Mouse (Mus musculus) C2C12 (cell line): ENCODE results near the gene Gm10663. TPM values are rescaled to one million over a fixed set of nuclear protein-coding genes. Genes with fewer than 3 reads are reported as not detected.

Experiments
- H3K27me3 ChIP-seq: one replicate; pipeline ENCODE4 v1.6.1; 2011; ENCODE audit not compliant: control insufficient read depth, insufficient read depth, insufficient read length
- H3K36me3 ChIP-seq: one replicate; pipeline ENCODE4 v1.6.1; 2011; ENCODE audit not compliant: control insufficient read depth, insufficient read depth
- H3K4me3 ChIP-seq: one replicate; pipeline ENCODE4 v1.5.1; 2011; ENCODE audit warnings: mild to moderate bottlenecking, control low read depth; ENCODE audit not compliant: poor library complexity, insufficient read depth, severe bottlenecking
- H3K79me2 ChIP-seq: one replicate; pipeline ENCODE4 v1.6.1; 2011; ENCODE audit not compliant: control insufficient read depth, insufficient read depth
- H3K79me3 ChIP-seq: one replicate; pipeline ENCODE4 v1.6.1; 2011; ENCODE audit warnings: low read depth, control low read depth
- H3ac ChIP-seq: one replicate; pipeline ENCODE3; 2011; ENCODE audit warnings: low read depth; ENCODE audit not compliant: control insufficient read depth, insufficient read length
- CEBPB ChIP-seq: IDR thresholded peaks from one replicate; pipeline ENCODE4 v1.6.1; 2011; ENCODE audit warnings: low read depth, mild to moderate bottlenecking, control low read depth, moderate library complexity
- CTCF ChIP-seq: IDR thresholded peaks from one replicate; pipeline ENCODE4 v1.5.1; 2011; ENCODE audit not compliant: control insufficient read depth, insufficient read depth, insufficient read length
- FOSL1 ChIP-seq: IDR thresholded peaks from one replicate; pipeline ENCODE4 v1.8.0; 2011; ENCODE audit warnings: mild to moderate bottlenecking, low read length; ENCODE audit not compliant: poor library complexity, insufficient read depth, severe bottlenecking
- MAX ChIP-seq: IDR thresholded peaks from one replicate; pipeline ENCODE4 v1.6.1; 2011; ENCODE audit warnings: mild to moderate bottlenecking, control low read depth
- MYOD1 ChIP-seq: IDR thresholded peaks from one replicate; pipeline ENCODE4 v1.6.1; 2011; ENCODE audit warnings: low read depth; ENCODE audit not compliant: control insufficient read depth, insufficient read length
- MYOG ChIP-seq: IDR thresholded peaks from one replicate; pipeline ENCODE4 v1.6.1; 2011; ENCODE audit not compliant: control insufficient read depth, insufficient read length; ENCODE audit errors: extremely low read depth
- USF1 ChIP-seq: IDR thresholded peaks from one replicate; pipeline ENCODE4 v1.6.1; 2011; ENCODE audit warnings: low read depth, mild to moderate bottlenecking, control low read depth, moderate library complexity
- microRNA-seq: library from miRNA; unstranded; fragments of <30 nt; microRNA quantifications from one replicate; pipeline ENCODE4, GENCODE M21; 2019; ENCODE audit warnings: borderline microRNAs expressed
- polyA plus RNA-seq: library from polyadenylated mRNA; unstranded; fragments of >200 nt; fragmentation: generic; extraction: Trizol; gene quantifications from one replicate; pipeline ENCODE4 v1.2.1, GENCODE M21; 2012; ENCODE audit warnings: missing spikeins

Gene Gm10663
- polyA plus RNA-seq, 1 experiment, result not detected

- Histone ChIP-seq H3K36me3 (no peaks in the 10 kb centered on the region), H3K27me3 (no peaks in the 10 kb centered on the region), H3ac (no peak overlapping the region), H3K4me3 (no peak overlapping the region), H3K79me2 (no peaks in the 10 kb centered on the region), H3K79me3 (no peaks in the 10 kb centered on the region)
- TF ChIP-seq MYOD1 (no peak), USF1 (no peak), CTCF (no peak), MAX (no peak), FOSL1 (no peak), MYOG (no peak), CEBPB (no peak)
Observed at GRCm38 (mm10) chr8:65126454-65126853, 51.6 kb downstream of the Gm10663 start.

Small RNA genes lying within 50 kb of the gene (microRNA-seq; reads per million reads assigned to microRNA genes)
- not detected for gene Gm24333

Other genes starting within 250 kb of the Gm10663 start
- gene Klhl2, start 225.0 kb upstream of the Gm10663 start, polyA plus RNA-seq, result 12.1 TPM
- gene Tmem192, start 127.8 kb upstream of the Gm10663 start, polyA plus RNA-seq, result 30.5 TPM
- gene Trim75, start 87.2 kb upstream of the Gm10663 start, polyA plus RNA-seq, result 0.02 TPM
- gene Trim61, start 56.5 kb upstream of the Gm10663 start, polyA plus RNA-seq, result not detected
- gene Trim60, start 56.4 kb upstream of the Gm10663 start, polyA plus RNA-seq, result not detected
- gene Apela, start 37.7 kb upstream of the Gm10663 start, polyA plus RNA-seq, result not detected
- not detected for gene BC030870, start 54.5 kb downstream of the Gm10663 start, polyA plus RNA-seq